Mouse (Mus musculus) neutrophil, adult 83 days (primary cell): ENCODE measurements around the gene Mpv17l2. TPM values are rescaled to one million over a fixed set of nuclear protein-coding genes. Genes with fewer than 3 reads are reported as not detected.

Experiments
- total RNA-seq, 2 experiments: library from RNA; stranded (reverse); gene quantifications; one replicate each; pipeline ENCODE4 v1.2.4; 2023

The Mpv17l2 gene
- total RNA-seq: 10 to 100 TPM; 20.1 to 25.7 TPM

GRCm38 (mm10) chr8:70760775-70761406 lies at the start of gene Mpv17l2:
Mpv17l2 (minus strand) TSS chr8:70760946.

GRCm38 (mm10) chr8:70808239-70808638 lies 47.5 kb upstream of the Mpv17l2 start, which contains the start of gene Il12rb1:
Il12rb1 (plus strand) TSS chr8:70808449.

GRCm38 (mm10) chr8:70804481-70805206 lies 43.9 kb upstream of the Mpv17l2 start, which contains the start of gene Mast3:
Mast3 (minus strand) TSS chr8:70805054.

GRCm38 (mm10) chr8:70776496-70777444 lies 16.0 kb upstream of the Mpv17l2 start, which contains the start of gene Pik3r2:
Pik3r2 (minus strand) TSS chr8:70776713.

GRCm38 (mm10) chr8:70754043-70754870 lies 6.5 kb downstream of the Mpv17l2 start, which contains the start of gene Rab3a:
Rab3a (plus strand) TSS chr8:70754679.

GRCm38 (mm10) chr8:70723486-70724210 lies 37.1 kb downstream of the Mpv17l2 start, which contains the start of gene Pde4c:
Pde4c (plus strand) TSS chr8:70723720.

GRCm38 (mm10) chr8:70718297-70718696 lies 42.4 kb downstream of the Mpv17l2 start, which contains the start of gene Gm3336:
Gm3336 (plus strand) TSS chr8:70718543.

Other genes starting within 250 kb of the Mpv17l2 start
- gene Fkbp8, start 233.2 kb downstream of the Mpv17l2 start, total RNA-seq: 100 to 1,000 TPM; 181 to 184 TPM
- gene Kxd1, start 233.0 kb downstream of the Mpv17l2 start, total RNA-seq: 10 to 100 TPM; 38.1 to 38.4 TPM
- gene Ell, start 221.5 kb downstream of the Mpv17l2 start, total RNA-seq: 10 to 100 TPM; 32.2 to 37.9 TPM
- 10 to 100 TPM; 29.5 to 40.1 TPM for gene Isyna1, start 166.6 kb downstream of the Mpv17l2 start, total RNA-seq
- gene Ssbp4, start 152.1 kb downstream of the Mpv17l2 start, total RNA-seq: 10 to 100 TPM; 60.1 to 77.7 TPM
- 10 to 100 TPM; 65.7 to 79.1 TPM for gene Lrrc25, start 144.8 kb downstream of the Mpv17l2 start, total RNA-seq
- gene Gdf15, start 128.5 kb downstream of the Mpv17l2 start, total RNA-seq: under 1 TPM; 0.49 to 0.90 TPM
- 1 to 10 TPM; 3.6 to 5.1 TPM for gene Pgpep1, start 100.6 kb downstream of the Mpv17l2 start, total RNA-seq
- gene Lsm4, start 87.7 kb downstream of the Mpv17l2 start, total RNA-seq: 10 to 100 TPM; 40.7 to 61.6 TPM
- 1,000 to 10,000 TPM in 1 of 2 experiments, 100 to 1,000 TPM in 1; 926 to 1,259 TPM for gene Jund, start 62.0 kb downstream of the Mpv17l2 start, total RNA-seq
- 1 to 10 TPM; 7.5 to 9.1 TPM for gene Iqcn, start 57.5 kb downstream of the Mpv17l2 start, total RNA-seq
- under 1 TPM in 1 of 2 experiments, not detected in 1; 0.64 TPM for gene Gm3336, start 42.4 kb downstream of the Mpv17l2 start, total RNA-seq
- under 1 TPM; 0.31 to 0.50 TPM for gene Pde4c, start 37.2 kb downstream of the Mpv17l2 start, total RNA-seq
- 1 to 10 TPM; 2.6 to 3.0 TPM for gene Rab3a, start 6.3 kb downstream of the Mpv17l2 start, total RNA-seq
- 10 to 100 TPM; 18.6 to 20.8 TPM for gene Pik3r2, start 15.8 kb upstream of the Mpv17l2 start, total RNA-seq
- 100 to 1,000 TPM; 167 to 179 TPM for gene Mast3, start 44.1 kb upstream of the Mpv17l2 start, total RNA-seq
- under 1 TPM; 0.42 to 0.57 TPM for gene Il12rb1, start 47.5 kb upstream of the Mpv17l2 start, total RNA-seq
- 10 to 100 TPM; 16.6 to 20.4 TPM for gene Arrdc2, start 78.8 kb upstream of the Mpv17l2 start, total RNA-seq
- not detected for gene Kcnn1, start 102.3 kb upstream of the Mpv17l2 start, total RNA-seq
- gene Ccdc124, start 113.0 kb upstream of the Mpv17l2 start, total RNA-seq: 10 to 100 TPM; 35.2 to 37.0 TPM
- not detected for gene Slc5a5, start 131.8 kb upstream of the Mpv17l2 start, total RNA-seq
- 1,000 to 10,000 TPM; 1,354 to 1,486 TPM for gene Rpl18a, start 136.5 kb upstream of the Mpv17l2 start, total RNA-seq
- 10 to 100 TPM; 31.6 to 32.4 TPM for gene Map1s, start 145.0 kb upstream of the Mpv17l2 start, total RNA-seq